In the genomic region with DNA sequence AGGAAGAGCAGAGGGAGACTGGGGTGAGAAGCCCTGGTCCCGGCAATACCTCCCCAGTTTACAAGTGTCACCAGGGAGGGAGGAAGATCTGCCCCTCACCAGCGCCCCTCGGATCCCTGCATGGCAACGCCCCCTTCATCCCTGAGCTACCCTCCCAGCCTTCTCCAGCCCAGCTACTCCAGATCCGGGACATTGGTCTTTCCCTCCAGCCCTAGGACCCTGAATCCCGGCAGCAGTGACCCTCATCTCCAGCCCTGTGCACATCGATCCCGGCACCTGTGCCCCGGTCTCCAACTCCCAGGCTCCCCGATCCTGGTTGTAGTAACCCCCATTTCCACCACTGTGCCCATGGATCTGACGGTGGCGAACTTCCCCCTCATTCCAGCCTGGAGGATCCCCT, we compare ENCODE assay signal across 8 mouse cellular contexts. TPM values are rescaled to one million over a fixed set of nuclear protein-coding genes. Genes with fewer than 3 reads are reported as not detected.
DNase-seq lines count a peak whose midpoint lies in the region; ATAC-seq and TF ChIP-seq lines count a peak whose summit lies in the region.

No protein-coding gene starts in this region.

- intact Hi-C loops in left cerebral cortex, postnatal 14 days (cut with DNase I), result no loop called here

- no peaks in the 10 kb centered on the region for H3K36me3 ChIP-seq in testis, adult 2 months (ENCODE audit: control insufficient read depth, insufficient read depth, low read length)
- H3K36me3 ChIP-seq in limb, embryonic 14.5 days (ENCODE audit: control insufficient read depth, insufficient read depth, low read length), result peaks cover 14% of the 10 kb centered on the region
- 0 out of 2 replicates have a peak, but pooled peaks cover 4% of the 10 kb centered on the region for H3K36me3 ChIP-seq in stomach, embryonic 16.5 days (ENCODE audit: control insufficient read depth, insufficient read depth, low read length)

- H3K4me1 ChIP-seq in cerebellum, adult 2 months (ENCODE audit: control insufficient read depth, insufficient read depth, low read length), result peaks cover 30% of the 10 kb centered on the region
- H3K4me1 ChIP-seq in testis, adult 2 months (ENCODE audit: control insufficient read depth, insufficient read depth, low read length), result peaks cover 9% of the 10 kb centered on the region
- peaks cover 14% of the 10 kb centered on the region for H3K4me1 ChIP-seq in limb, embryonic 14.5 days (ENCODE audit: control insufficient read depth, insufficient read depth, low read length)
- peaks cover 30% of the 10 kb centered on the region for H3K4me1 ChIP-seq in stomach, embryonic 16.5 days (ENCODE audit: control insufficient read depth, insufficient read depth, low read length)

- peak overlapping the region; percentile 65 for H3K9ac ChIP-seq in limb, embryonic 14.5 days (ENCODE audit: low read depth, low read length, severe bottlenecking)
- peak overlapping the region; percentile 76 for H3K9ac ChIP-seq in stomach, embryonic 16.5 days (ENCODE audit: low read length)

- DNase-seq in cerebellum, adult 2 months, result no peak
- DNase-seq in cerebellum, adult 8-10 months, result no peak
- DNase-seq in testis, postnatal 14 days (ENCODE audit: low spot score), result no peak
- no peak for DNase-seq in limb, embryonic 14.5 days (ENCODE audit: low spot score)
- DNase-seq in left cerebral cortex, postnatal 14 days (ENCODE audit: low spot score in 2 of 2), result no peak
- no peak for DNase-seq in left cerebral cortex, adult 18-20 months (ENCODE audit: low spot score in 2 of 2)

- ATAC-seq in limb, embryonic 14.5 days (ENCODE audit: low FRiP score, low read depth), result no peak; the same call in 1 of the 2 replicates
- ATAC-seq in stomach, embryonic 16.5 days (ENCODE audit: insufficient read depth, low FRiP score), result no peak

- H3K4me2 ChIP-seq in limb, embryonic 14.5 days (replicated peaks; ENCODE audit: low read depth, low read length, severe bottlenecking), result peak overlapping the region; percentile 95
- peak overlapping the region; percentile 89 for H3K4me2 ChIP-seq in stomach, embryonic 16.5 days (ENCODE audit: low read depth, low read length)

- H3K4me3 ChIP-seq in cerebellum, adult 2 months (replicated peaks; ENCODE audit: insufficient read depth, low read depth, low read length), result peak overlapping the region; percentile 91
- H3K4me3 ChIP-seq in testis, adult 2 months (ENCODE audit: control insufficient read depth, low read depth, low read length), result peak overlapping the region; percentile 81
- peak overlapping the region; percentile 68 for H3K4me3 ChIP-seq in limb, embryonic 14.5 days (replicated peaks; ENCODE audit: low read length)
- H3K4me3 ChIP-seq in stomach, embryonic 16.5 days (replicated peaks; ENCODE audit: low read length), result peak overlapping the region; percentile 74

- TF ChIP-seq POLR2A in cerebellum, adult 2 months (IDR thresholded peaks at IDR 0.05; ENCODE audit: borderline replicate concordance, insufficient read depth, low read length), result no peak
- no peak for TF ChIP-seq POLR2A in testis, adult 2 months (IDR thresholded peaks at IDR 0.05; ENCODE audit: control insufficient read depth, low read depth, low read length)
- no peak for TF ChIP-seq POLR2A in limb, embryonic 14.5 days (IDR thresholded peaks at IDR 0.05; ENCODE audit: borderline replicate concordance, extremely low read depth, insufficient read depth, insufficient read length)

- TF ChIP-seq CTCF in cerebellum, adult 2 months (IDR thresholded peaks at IDR 0.05; ENCODE audit: borderline replicate concordance, insufficient read depth, low read depth, low read length), result no peak
- TF ChIP-seq CTCF in testis, adult 2 months (IDR thresholded peaks at IDR 0.05; ENCODE audit: control insufficient read depth, insufficient read depth, insufficient replicate concordance, low read depth, low read length), result no peak

- WGBS in cerebellum, adult 2 months, result 2% methylated on average over 12 of the region's 12 CpGs
- 3% methylated on average over 10 of the region's 12 CpGs for WGBS in limb, embryonic 14.5 days
- WGBS in stomach, embryonic 16.5 days, result 1% methylated on average over 12 of the region's 12 CpGs

- no peaks in the 10 kb centered on the region for H3K27me3 ChIP-seq in cerebellum, adult 2 months (ENCODE audit: control insufficient read depth, insufficient read depth, low read length)
- no peaks in the 10 kb centered on the region for H3K27me3 ChIP-seq in testis, adult 2 months (ENCODE audit: control insufficient read depth, insufficient read depth, low read length)
- no peaks in the 10 kb centered on the region for H3K27me3 ChIP-seq in limb, embryonic 14.5 days (ENCODE audit: control insufficient read depth, insufficient read depth, low read length)
- no peaks in the 10 kb centered on the region for H3K27me3 ChIP-seq in stomach, embryonic 16.5 days (ENCODE audit: control insufficient read depth, insufficient read depth, low read length)

- H3K27ac ChIP-seq in cerebellum, adult 2 months (ENCODE audit: insufficient read depth, low read length), result peak overlapping the region; percentile 22; the same call in 1 of the 2 replicates
- peak overlapping the region; percentile 51; the same call in 1 of the 2 replicates for H3K27ac ChIP-seq in testis, adult 2 months (ENCODE audit: control insufficient read depth, insufficient read depth, low read depth, low read length)
- H3K27ac ChIP-seq in limb, embryonic 14.5 days (replicated peaks; ENCODE audit: low read depth, low read length), result peak overlapping the region; percentile 28; the same call in 1 of the 2 replicates
- peak overlapping the region; percentile 63 for H3K27ac ChIP-seq in stomach, embryonic 16.5 days (ENCODE audit: low read length)

- no peaks in the 10 kb centered on the region for H3K9me3 ChIP-seq in limb, embryonic 14.5 days (ENCODE audit: control insufficient read depth, low read length)
- no peaks in the 10 kb centered on the region for H3K9me3 ChIP-seq in stomach, embryonic 16.5 days (replicated peaks; ENCODE audit: control insufficient read depth, low read length)

RNA-seq across cellular contexts. Expression of gene Mvd, which starts 0.4 kb away (rescaled TPM):
- polyA plus RNA-seq in cerebellum, adult 2 months (2012; rRNA removed), result 43.6 and 45.2 TPM in 2 replicates
- polyA plus RNA-seq in testis, adult 2 months (2012; rRNA removed), result 6.5 and 6.6 TPM in 2 replicates
- 42.3 and 50.1 TPM in 2 replicates for polyA plus RNA-seq in limb, embryonic 14.5 days (2012; rRNA removed)
- polyA plus RNA-seq in limb, embryonic 14.5 days (2014; fragmentation: Nextera tagmentation; extraction: Ambion mirVana), result 30.9 and 38.2 TPM in 2 replicates
- 40.3 and 40.7 TPM in 2 replicates for polyA plus RNA-seq in stomach, embryonic 16.5 days (2015; fragmentation: Nextera tagmentation; extraction: Ambion mirVana)
- total RNA-seq in left cerebral cortex, postnatal 14 days (2021), result 10 to 100 TPM; 32.7 to 34.4 TPM
- 10 to 100 TPM; 25.3 to 27.4 TPM for total RNA-seq in left cerebral cortex, adult 18-20 months (2021)

RNA-seq across cellular contexts. Expression of gene Cyba, which starts 10.1 kb away (rescaled TPM):
- polyA plus RNA-seq in cerebellum, adult 2 months (2012; rRNA removed), result 12.0 and 15.5 TPM in 2 replicates
- polyA plus RNA-seq in testis, adult 2 months (2012; rRNA removed), result 8.0 and 11.0 TPM in 2 replicates
- polyA plus RNA-seq in limb, embryonic 14.5 days (2012; rRNA removed), result 108 and 131 TPM in 2 replicates
- 183 and 188 TPM in 2 replicates for polyA plus RNA-seq in limb, embryonic 14.5 days (2014; fragmentation: Nextera tagmentation; extraction: Ambion mirVana)
- 241 and 270 TPM in 2 replicates for polyA plus RNA-seq in stomach, embryonic 16.5 days (2015; fragmentation: Nextera tagmentation; extraction: Ambion mirVana)
- total RNA-seq in left cerebral cortex, postnatal 14 days (2021), result 1 to 10 TPM; 8.6 to 9.9 TPM
- 1 to 10 TPM; 7.9 to 8.7 TPM for total RNA-seq in left cerebral cortex, adult 18-20 months (2021)

RNA-seq across cellular contexts. Expression of gene Snai3, which starts 17.8 kb away (rescaled TPM):
- 0.13 TPM in 1 of 2 replicates, not detected in the other for polyA plus RNA-seq in cerebellum, adult 2 months (2012; rRNA removed)
- polyA plus RNA-seq in testis, adult 2 months (2012; rRNA removed), result 3.7 and 3.8 TPM in 2 replicates
- 2.1 and 2.5 TPM in 2 replicates for polyA plus RNA-seq in limb, embryonic 14.5 days (2012; rRNA removed)
- 1.2 and 2.1 TPM in 2 replicates for polyA plus RNA-seq in limb, embryonic 14.5 days (2014; fragmentation: Nextera tagmentation; extraction: Ambion mirVana)
- polyA plus RNA-seq in stomach, embryonic 16.5 days (2015; fragmentation: Nextera tagmentation; extraction: Ambion mirVana), result 0.59 and 1.2 TPM in 2 replicates
- not detected for total RNA-seq in left cerebral cortex, postnatal 14 days (2021)
- under 1 TPM; 0.51 to 0.61 TPM for total RNA-seq in left cerebral cortex, adult 18-20 months (2021)

RNA-seq across cellular contexts. Expression of gene Il17c, which starts 21.0 kb away (rescaled TPM):
- 0.27 and 0.49 TPM in 2 replicates for polyA plus RNA-seq in cerebellum, adult 2 months (2012; rRNA removed)
- 0.16 TPM in 2 replicates for polyA plus RNA-seq in testis, adult 2 months (2012; rRNA removed)
- 0.49 and 0.92 TPM in 2 replicates for polyA plus RNA-seq in limb, embryonic 14.5 days (2012; rRNA removed)
- not detected in 2 replicates for polyA plus RNA-seq in limb, embryonic 14.5 days (2014; fragmentation: Nextera tagmentation; extraction: Ambion mirVana)
- not detected in 2 replicates for polyA plus RNA-seq in stomach, embryonic 16.5 days (2015; fragmentation: Nextera tagmentation; extraction: Ambion mirVana)
- total RNA-seq in left cerebral cortex, postnatal 14 days (2021), result not detected
- total RNA-seq in left cerebral cortex, adult 18-20 months (2021), result not detected

RNA-seq across cellular contexts. Expression of gene Rnf166, which starts 33.1 kb away (rescaled TPM):
- 65.9 and 69.4 TPM in 2 replicates for polyA plus RNA-seq in cerebellum, adult 2 months (2012; rRNA removed)
- polyA plus RNA-seq in testis, adult 2 months (2012; rRNA removed), result 120 and 122 TPM in 2 replicates
- polyA plus RNA-seq in limb, embryonic 14.5 days (2012; rRNA removed), result 80.1 and 103 TPM in 2 replicates
- polyA plus RNA-seq in limb, embryonic 14.5 days (2014; fragmentation: Nextera tagmentation; extraction: Ambion mirVana), result 47.0 and 49.5 TPM in 2 replicates
- 31.3 and 36.4 TPM in 2 replicates for polyA plus RNA-seq in stomach, embryonic 16.5 days (2015; fragmentation: Nextera tagmentation; extraction: Ambion mirVana)
- 10 to 100 TPM; 22.4 to 23.2 TPM for total RNA-seq in left cerebral cortex, postnatal 14 days (2021)
- total RNA-seq in left cerebral cortex, adult 18-20 months (2021), result 10 to 100 TPM; 37.7 to 50.0 TPM
